Mouse (Mus musculus): ENCODE data around the gene Abcc5.
A peak's percentile ranks its signal among the peaks of the same experiment; 100 is the strongest.
"Not testable (repeated sequence)": the region's sequence is repeated elsewhere in the genome, so short reads cannot be mapped to it uniquely, and the experiment has no call there.

The Abcc5 gene

GRCm38 (mm10) chr16:20425855-20426598, at the start of gene Abcc5:
Gene Abcc5 (minus strand): TSS chr16:20426394.
- DNase-seq (ENCODE audit: extremely low spot score), result peak; percentile 90

GRCm38 (mm10) chr16:20475335-20475734, 49.1 kb upstream of the Abcc5 start:
- DNase-seq (ENCODE audit: extremely low spot score), result no peak

GRCm38 (mm10) chr16:20474786-20475185, 48.6 kb upstream of the Abcc5 start:
- no peak for DNase-seq (ENCODE audit: extremely low spot score)

GRCm38 (mm10) chr16:20474211-20474610, 48.0 kb upstream of the Abcc5 start:
- no peak for DNase-seq (ENCODE audit: extremely low spot score)

GRCm38 (mm10) chr16:20473748-20474147, 47.6 kb upstream of the Abcc5 start:
- no peak for DNase-seq (ENCODE audit: extremely low spot score)

- DNase-seq (ENCODE audit: extremely low spot score), result no peak
Measured at GRCm38 (mm10) chr16:20471686-20472085, 45.5 kb upstream of the Abcc5 start.

- no peak for DNase-seq (ENCODE audit: extremely low spot score)
Measured at GRCm38 (mm10) chr16:20470981-20471380, 44.8 kb upstream of the Abcc5 start.

GRCm38 (mm10) chr16:20464725-20465124, 38.5 kb upstream of the Abcc5 start:
- no peak for DNase-seq (ENCODE audit: extremely low spot score)

GRCm38 (mm10) chr16:20458736-20459135, 32.5 kb upstream of the Abcc5 start:
- not testable (repeated sequence) for DNase-seq (ENCODE audit: extremely low spot score)

GRCm38 (mm10) chr16:20456106-20456505, 29.9 kb upstream of the Abcc5 start:
- no peak for DNase-seq (ENCODE audit: extremely low spot score)

- DNase-seq (ENCODE audit: extremely low spot score), result no peak
Measured at GRCm38 (mm10) chr16:20454155-20454654, 28.0 kb upstream of the Abcc5 start.

GRCm38 (mm10) chr16:20451774-20452173, 25.6 kb upstream of the Abcc5 start:
- DNase-seq (ENCODE audit: extremely low spot score), result no peak

- DNase-seq (ENCODE audit: extremely low spot score), result no peak
Measured at GRCm38 (mm10) chr16:20445871-20446270, 19.7 kb upstream of the Abcc5 start.

GRCm38 (mm10) chr16:20444831-20445388, 18.7 kb upstream of the Abcc5 start:
- no peak for DNase-seq (ENCODE audit: extremely low spot score)

GRCm38 (mm10) chr16:20442871-20443270, 16.7 kb upstream of the Abcc5 start:
- DNase-seq (ENCODE audit: extremely low spot score), result no peak

GRCm38 (mm10) chr16:20438673-20439415, 12.7 kb upstream of the Abcc5 start:
- DNase-seq (ENCODE audit: extremely low spot score), result no peak

GRCm38 (mm10) chr16:20438046-20438445, 11.9 kb upstream of the Abcc5 start:
- not testable (repeated sequence) for DNase-seq (ENCODE audit: extremely low spot score)

GRCm38 (mm10) chr16:20436281-20436680, 10.1 kb upstream of the Abcc5 start:
- DNase-seq (ENCODE audit: extremely low spot score), result no peak

GRCm38 (mm10) chr16:20429328-20429727, 3.1 kb upstream of the Abcc5 start:
- no peak for DNase-seq (ENCODE audit: extremely low spot score)

- DNase-seq (ENCODE audit: extremely low spot score), result no peak
Measured at GRCm38 (mm10) chr16:20427566-20427965, 1.4 kb upstream of the Abcc5 start.

- DNase-seq (ENCODE audit: extremely low spot score), result no peak
Measured at GRCm38 (mm10) chr16:20424719-20425650, 1.2 kb downstream of the Abcc5 start.
